Mouse (Mus musculus) T-helper 2 cell (primary cell): ENCODE results near the gene Ccdc24.

Experiments used
- in situ Hi-C: fragments of 300-600 bp; cut with MboI, MseI; formaldehyde crosslinking; loops from one replicate; pipeline ENCODE4 v1.15.1; 2025; ENCODE audit warnings: high pct_unique_total_duplicates

Ccdc24 gene

GRCm38 (mm10) chr4:117872471-117872886 lies at the start of gene Ccdc24:
Gene Ccdc24, minus strand, starts transcription at chr4:117872557.
- in situ Hi-C loops, result no loop called here

GRCm38 (mm10) chr4:117921358-117921757 lies 49.0 kb upstream of the Ccdc24 start:
- in situ Hi-C loops, result no loop called here

GRCm38 (mm10) chr4:117918762-117919161 lies 46.4 kb upstream of the Ccdc24 start:
- in situ Hi-C loops, result loop anchor here (10.0 kb wide), 1 partner anchor 1356 kb away; no protein-coding TSS in a partner anchor

GRCm38 (mm10) chr4:117918261-117918660 lies 45.9 kb upstream of the Ccdc24 start:
- in situ Hi-C loops, result loop anchor here (10.0 kb wide), 1 partner anchor 1357 kb away; no protein-coding TSS in a partner anchor

- in situ Hi-C loops, result loop anchor here (10.0 kb wide), 1 partner anchor 1357 kb away; no protein-coding TSS in a partner anchor
Observed at GRCm38 (mm10) chr4:117917847-117918246, 45.5 kb upstream of the Ccdc24 start.

- in situ Hi-C loops, result loop anchor here (10.0 kb wide), 1 partner anchor 1357 kb away; no protein-coding TSS in a partner anchor
Observed at GRCm38 (mm10) chr4:117917402-117917801, 45.0 kb upstream of the Ccdc24 start.

- in situ Hi-C loops, result loop anchor here (10.0 kb wide), 1 partner anchor 1358 kb away; no protein-coding TSS in a partner anchor
Observed at GRCm38 (mm10) chr4:117916386-117916785, 44.0 kb upstream of the Ccdc24 start.

- in situ Hi-C loops, result loop anchor here (10.0 kb wide), 1 partner anchor 1359 kb away; no protein-coding TSS in a partner anchor
Observed at GRCm38 (mm10) chr4:117915489-117916105, 43.2 kb upstream of the Ccdc24 start.

GRCm38 (mm10) chr4:117914591-117915442 lies 42.5 kb upstream of the Ccdc24 start, which contains the start of gene Ipo13:
Gene Ipo13, minus strand, starts transcription at chr4:117914999.
- in situ Hi-C loops, result loop anchor here (10.0 kb wide), 1 partner anchor 1360 kb away; no protein-coding TSS in a partner anchor

- in situ Hi-C loops, result loop anchor here (10.0 kb wide), 1 partner anchor 1361 kb away; no protein-coding TSS in a partner anchor
Observed at GRCm38 (mm10) chr4:117914031-117914430, 41.7 kb upstream of the Ccdc24 start.

GRCm38 (mm10) chr4:117913421-117913820 lies 41.1 kb upstream of the Ccdc24 start:
- in situ Hi-C loops, result loop anchor here (10.0 kb wide), 1 partner anchor 1361 kb away; no protein-coding TSS in a partner anchor

- in situ Hi-C loops, result loop anchor here (10.0 kb wide), 1 partner anchor 1362 kb away; no protein-coding TSS in a partner anchor
Observed at GRCm38 (mm10) chr4:117912685-117913273, 40.4 kb upstream of the Ccdc24 start.

- in situ Hi-C loops, result loop anchor here (10.0 kb wide), 1 partner anchor 1363 kb away; no protein-coding TSS in a partner anchor
Observed at GRCm38 (mm10) chr4:117912131-117912561, 39.8 kb upstream of the Ccdc24 start.

- in situ Hi-C loops, result no loop called here
Observed at GRCm38 (mm10) chr4:117908834-117909453, 36.6 kb upstream of the Ccdc24 start.

- in situ Hi-C loops, result no loop called here
Observed at GRCm38 (mm10) chr4:117906196-117906595, 33.8 kb upstream of the Ccdc24 start.

- in situ Hi-C loops, result no loop called here
Observed at GRCm38 (mm10) chr4:117904761-117905160, 32.4 kb upstream of the Ccdc24 start.

GRCm38 (mm10) chr4:117904094-117904493 lies 31.7 kb upstream of the Ccdc24 start:
- in situ Hi-C loops, result no loop called here

- in situ Hi-C loops, result loop anchor here (25.0 kb wide), 1 partner anchor 1214 kb away; the partner anchor contains the start of gene Slc2a1
Observed at GRCm38 (mm10) chr4:117898111-117898510, 25.8 kb upstream of the Ccdc24 start.

- in situ Hi-C loops, result loop anchor here (25.0 kb wide), 1 partner anchor 1216 kb away; the partner anchor contains the start of gene Slc2a1
Observed at GRCm38 (mm10) chr4:117896031-117896430, 23.7 kb upstream of the Ccdc24 start.

- in situ Hi-C loops, result loop anchor here (25.0 kb wide), 1 partner anchor 1217 kb away; the partner anchor contains the start of gene Slc2a1
Observed at GRCm38 (mm10) chr4:117895339-117895738, 23.0 kb upstream of the Ccdc24 start.

- in situ Hi-C loops, result loop anchor here (25.0 kb wide), 1 partner anchor 1218 kb away; the partner anchor contains the start of gene Slc2a1
Observed at GRCm38 (mm10) chr4:117894601-117895000, 22.2 kb upstream of the Ccdc24 start.
